Mouse (Mus musculus): ENCODE data around the gene Gimap8.

DNA sequence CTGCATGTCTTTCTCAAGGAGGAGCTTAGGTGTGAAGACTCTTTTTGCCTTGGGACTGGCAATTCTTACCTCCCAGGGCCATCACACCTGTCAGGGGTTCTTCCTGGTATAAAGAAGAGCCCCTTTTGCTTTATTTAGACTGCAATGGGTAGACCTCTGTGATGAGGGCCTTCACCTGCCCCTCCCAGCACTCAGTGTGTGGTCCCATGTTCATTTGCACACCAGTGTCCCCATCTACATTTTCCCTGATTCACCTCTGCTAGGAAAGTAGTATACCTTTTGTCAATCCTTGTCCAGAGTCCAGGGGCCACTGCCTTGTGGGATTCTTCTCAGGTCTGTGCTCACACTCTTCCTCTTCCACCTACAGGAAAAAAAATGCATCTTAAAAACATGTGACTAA lies 57.1 kb downstream of the Gimap8 start:
- TF ChIP-seq POLR2A (IDR thresholded peaks at IDR 0.05; ENCODE audit: insufficient read length, low read depth) (no peak), CEBPB (IDR thresholded peaks at IDR 0.05; ENCODE audit: insufficient read depth, poor library complexity, severe bottlenecking) (no peak)
